Mouse (Mus musculus) CH12.LX (cell line): ENCODE data around the gene B3galt5. TPM values are rescaled to one million over a fixed set of nuclear protein-coding genes. Genes with fewer than 3 reads are reported as not detected.

Experiments
- DNase-seq: peaks from one replicate; pipeline ENCODE4 v3.0.0-alpha.2; 2013; ENCODE audit errors: extremely low read depth
- H3K27ac ChIP-seq: 2 replicates; pipeline ENCODE4 v1.5.1; 2012; ENCODE audit warnings: low read depth, mild to moderate bottlenecking, control low read depth, moderate library complexity; ENCODE audit not compliant: insufficient read depth
- H3K27me3 ChIP-seq: replicated peaks from 2 replicates; pipeline ENCODE3; 2012; ENCODE audit warnings: inconsistent platforms
- H3K36me3 ChIP-seq, 2 experiments: replicated peaks in 1 of 2; 2 replicates each; pipeline versions ENCODE3 to v1.6.1; 2012; ENCODE audit warnings: inconsistent platforms in 1 of 2, low read length in 1 of 2, mild to moderate bottlenecking in 1 of 2, mixed read lengths in 1 of 2, moderate library complexity in 1 of 2; ENCODE audit not compliant: control insufficient read depth in 1 of 2, insufficient read depth in 1 of 2
- H3K4me1 ChIP-seq, 2 experiments: 2 replicates each; pipeline ENCODE4 v1.6.1; 2012; ENCODE audit warnings: inconsistent platforms in 1 of 2, moderate library complexity in 1 of 2; ENCODE audit not compliant: insufficient read depth in 2 of 2, control insufficient read depth in 1 of 2
- H3K4me2 ChIP-seq: 2 replicates; pipeline ENCODE4 v1.6.1; 2012; ENCODE audit warnings: low read depth, mild to moderate bottlenecking, control low read depth; ENCODE audit not compliant: poor library complexity, insufficient read depth, severe bottlenecking
- H3K4me3 ChIP-seq, 3 experiments: fragments of 150-350 bp in 1 of 3; sonication (generic) in 1 of 3; replicated peaks in 1 of 3; 2 replicates each; pipeline versions ENCODE3 to v1.5.1; 2011 to 2012; ENCODE audit warnings: low read depth in 2 of 3, low read length in 2 of 3, mild to moderate bottlenecking in 2 of 3, moderate library complexity in 2 of 3, control low read depth in 1 of 3, improper control_type of control experiment in 1 of 3, inconsistent platforms in 1 of 3, mixed read lengths in 1 of 3; ENCODE audit not compliant: poor library complexity in 1 of 3
- H3K79me2 ChIP-seq: replicated peaks from 2 replicates; pipeline ENCODE4 v1.6.1; 2012; ENCODE audit warnings: mild to moderate bottlenecking, moderate library complexity; ENCODE audit not compliant: control insufficient read depth, poor library complexity, insufficient read depth, severe bottlenecking; ENCODE audit errors: extremely low read depth
- H3K9ac ChIP-seq: 2 replicates; pipeline ENCODE4 v1.6.1; 2012; ENCODE audit warnings: low read depth, mild to moderate bottlenecking, control low read depth, moderate library complexity; ENCODE audit not compliant: insufficient read depth
- H3K9me3 ChIP-seq: replicated peaks from 2 replicates; pipeline ENCODE3; 2012; ENCODE audit warnings: low read length, inconsistent platforms, mixed read lengths
- E2F4 ChIP-seq: IDR thresholded peaks from 2 replicates; pipeline ENCODE4 v1.6.1; 2011; ENCODE audit warnings: low read depth, low read length, improper control_type of control experiment; ENCODE audit not compliant: insufficient replicate concordance
- EP300 ChIP-seq: IDR thresholded peaks from 2 replicates; pipeline ENCODE4 v1.6.1; 2011; ENCODE audit warnings: low read length, improper control_type of control experiment
- GABPA ChIP-seq: IDR thresholded peaks from 2 replicates; pipeline ENCODE4 v1.6.1; 2012; ENCODE audit warnings: low read depth, low read length, improper control_type of control experiment, inconsistent platforms; ENCODE audit not compliant: insufficient replicate concordance
- HCFC1 ChIP-seq: IDR thresholded peaks from 2 replicates; pipeline ENCODE4 v1.6.1; 2012; ENCODE audit warnings: low read depth, mild to moderate bottlenecking, inconsistent platforms, low read length, improper control_type of control experiment
- JUN ChIP-seq: IDR thresholded peaks from 2 replicates; pipeline ENCODE4 v1.6.1; 2011; ENCODE audit warnings: low read depth, mild to moderate bottlenecking, low read length, improper control_type of control experiment, moderate library complexity; ENCODE audit not compliant: insufficient read depth
- JUND ChIP-seq: conservative IDR thresholded peaks from 2 replicates; pipeline ENCODE4 v1.6.1; 2011; ENCODE audit warnings: low read depth, low read length, improper control_type of control experiment
- KAT2A ChIP-seq: IDR thresholded peaks from 2 replicates; pipeline ENCODE4 v1.6.1; 2012; ENCODE audit warnings: low read length, improper control_type of control experiment, inconsistent platforms; ENCODE audit not compliant: insufficient replicate concordance
- MYC ChIP-seq: IDR thresholded peaks from 2 replicates; pipeline ENCODE4 v1.6.1; 2011; ENCODE audit warnings: low read depth, mild to moderate bottlenecking, improper control_type of control experiment, low read length
- NELFE ChIP-seq: IDR thresholded peaks from 2 replicates; pipeline ENCODE4 v1.6.1; 2011; ENCODE audit warnings: low read depth, low read length, improper control_type of control experiment
- PAX5 ChIP-seq: IDR thresholded peaks from 2 replicates; pipeline ENCODE4 v1.6.1; 2012; ENCODE audit warnings: low read length, inconsistent platforms, mixed read lengths
- RAD21 ChIP-seq: IDR thresholded peaks from 2 replicates; pipeline ENCODE4 v1.6.1; 2011; ENCODE audit warnings: low read depth, mild to moderate bottlenecking, low read length, improper control_type of control experiment, moderate library complexity
- SIN3A ChIP-seq: IDR thresholded peaks from 2 replicates; pipeline ENCODE4 v1.6.1; 2012; ENCODE audit warnings: low read length, improper control_type of control experiment, inconsistent platforms
- TBP ChIP-seq: conservative IDR thresholded peaks from 2 replicates; pipeline ENCODE4 v1.6.1; 2011; ENCODE audit warnings: low read depth, low read length, improper control_type of control experiment
- TCF12 ChIP-seq: IDR thresholded peaks from 2 replicates; pipeline ENCODE4 v1.6.1; 2014; ENCODE audit warnings: low read depth, mild to moderate bottlenecking, inconsistent platforms, low read length, improper control_type of control experiment
- USF2 ChIP-seq: conservative IDR thresholded peaks from 2 replicates; pipeline ENCODE4 v1.6.1; 2011; ENCODE audit warnings: low read depth, low read length, improper control_type of control experiment
- ZNF384 ChIP-seq: IDR thresholded peaks from 2 replicates; pipeline ENCODE4 v1.6.1; 2012; ENCODE audit warnings: low read depth, low read length, improper control_type of control experiment, inconsistent platforms
- dilution Hi-C: fragments of 300-500 bp; cut with MboI; formaldehyde crosslinking; loops from 2 replicates; pipeline ENCODE4 v1.14.3; 2020; ENCODE audit warnings: low sequenced_read_pairs; ENCODE audit not compliant: extremely low pct_unique_long_range_greater_than_20kb, extremely low pct_ligation_motif_present
- in situ Hi-C: fragments of 300-500 bp; cut with MboI; formaldehyde crosslinking; loops from 3 replicates; pipeline ENCODE4 v1.14.3; 2019; ENCODE audit warnings: low sequenced_read_pairs, low pct_ligation_motif_present, low pct_unique_long_range_greater_than_20kb, mixed read lengths
- polyA plus RNA-seq: library from polyadenylated mRNA; unstranded; fragments of >175 nt; gene quantifications from 2 replicates; pipeline ENCODE4 v1.2.1, GENCODE M21; 2012; ENCODE audit warnings: low read depth; ENCODE audit not compliant: insufficient read length
- total RNA-seq, 2 experiments: library from RNA; depleted of rRNA; stranded (reverse); fragments of 300-350 nt in 1 of 2; fragments of >200 nt in 1 of 2; gene quantifications; 2 replicates each; pipeline ENCODE4 v1.2.3; 2012 to 2014

B3galt5 gene
- total and polyA plus RNA-seq, 3 experiments = 0.04 to 0.87 (median 0.23) TPM

- Histone ChIP-seq H3K4me2 (no peak overlapping the region), H3K27ac (no peak overlapping the region), H3K4me3 (no peak overlapping the region), H3K9ac (no peak overlapping the region), H3K9me3 (peaks cover 14% of the 10 kb centered on the region), H3K79me2 (no peaks in the 10 kb centered on the region), H3K4me1 (0 out of 4 replicates have a peak, but pooled peaks cover 0 to 3% of the 10 kb centered on the region in 2 experiments), H3K27me3 (no peaks in the 10 kb centered on the region), H3K36me3 (no peaks in the 10 kb centered on the region)
- no peak for TF ChIP-seq KAT2A
- no peak for TF ChIP-seq GABPA
- no peak for TF ChIP-seq TCF12
- no peak for TF ChIP-seq RAD21
- no peak for TF ChIP-seq PAX5
- TF ChIP-seq JUND = no peak
- no peak for TF ChIP-seq SIN3A
- no peak for TF ChIP-seq TBP
- no peak for TF ChIP-seq MYC
- TF ChIP-seq USF2 = no peak
- no peak for TF ChIP-seq NELFE
- no peak for TF ChIP-seq HCFC1
- TF ChIP-seq JUN = no peak
- in situ Hi-C loops = loop anchor here (25.0 kb wide), 1 partner anchor 218 kb away; the partner anchor contains the start of gene Pcp4
- DNase-seq = no peak
- dilution Hi-C loops = no loop called here
These were observed 8.9 kb downstream of the B3galt5 start for GRCm38 (mm10) chr16:96244496-96244895.

GRCm38 (mm10) chr16:96249635-96250034 lies 14.0 kb downstream of the B3galt5 start:
- H3K9me3 ChIP-seq = peaks cover 14% of the 10 kb centered on the region
- H3K27me3 ChIP-seq = no peaks in the 10 kb centered on the region
- no peak overlapping the region for H3K27ac ChIP-seq
- in situ Hi-C loops = loop anchor here (25.0 kb wide), 1 partner anchor 213 kb away; the partner anchor contains the start of gene Pcp4
- 0 out of 4 replicates have a peak, but pooled peaks cover 0 to 3% of the 10 kb centered on the region in 2 experiments for H3K4me1 ChIP-seq
- TF ChIP-seq EP300 = no peak
- TF ChIP-seq E2F4 = no peak
- no peak for TF ChIP-seq MYC
- TF ChIP-seq SIN3A = no peak
- no peak for TF ChIP-seq ZNF384
- TF ChIP-seq, all 38 proteins: peak for 0
- Histone ChIP-seq H3K79me2 (no peaks in the 10 kb centered on the region), H3K36me3 (no peaks in the 10 kb centered on the region), H3K4me3 (no peak overlapping the region), H3K4me2 (no peak overlapping the region), H3K9ac (no peak overlapping the region)
- dilution Hi-C loops = no loop called here
- DNase-seq = no peak
